Mouse (Mus musculus) frontal cortex, adult (tissue): ENCODE results near the gene Msrb2.

Experiments
- ATAC-seq: cut with Nextera tagmentation; 2 replicates; pipeline ENCODE4 v1.9.2; 2017; ENCODE audit warnings: mild to moderate bottlenecking, moderate library complexity, mixed read lengths; ENCODE audit not compliant: low TSS enrichment

Gene Msrb2

DNA sequence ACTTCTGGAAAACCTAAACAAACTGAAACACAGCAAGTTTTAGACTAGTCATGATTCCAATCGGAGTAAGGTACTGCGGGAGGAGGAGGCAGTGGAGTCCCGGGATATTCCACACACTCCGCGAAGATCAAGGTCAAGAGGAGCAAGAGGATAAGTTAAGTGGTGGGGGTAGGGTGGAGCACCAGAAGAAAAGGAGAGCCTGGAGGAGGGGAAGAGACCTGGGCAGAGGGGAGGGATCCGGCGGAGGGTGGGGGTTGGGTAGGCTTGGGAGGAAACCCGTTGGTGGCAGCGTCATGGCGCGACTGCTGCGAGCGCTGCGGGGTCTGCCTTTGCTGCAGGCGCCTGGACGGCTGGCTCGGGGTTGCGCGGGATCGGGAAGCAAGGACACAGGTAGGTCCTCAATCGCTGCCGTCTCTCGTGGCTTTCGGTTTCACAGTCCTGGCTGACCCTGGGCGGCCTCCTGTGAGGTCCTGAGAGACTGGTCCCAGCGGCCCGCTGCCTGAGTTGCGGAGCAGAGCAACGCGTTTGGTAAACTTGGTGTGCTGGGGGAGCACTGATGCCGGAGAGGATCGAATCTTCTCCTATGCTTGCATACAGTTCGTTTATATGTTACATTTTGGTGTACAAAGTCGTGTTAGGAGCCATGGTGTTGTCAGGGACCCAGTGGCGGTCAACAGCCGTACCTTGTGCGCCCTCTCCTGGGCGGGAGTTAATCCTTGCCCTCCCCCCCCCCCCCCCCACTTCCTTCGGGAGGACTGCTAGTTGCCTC, at the start of gene Msrb2:
Msrb2 (plus strand) TSS at position 51 of the 769 bp plus-strand sequence.
- peak; percentile 87 for ATAC-seq

DNA sequence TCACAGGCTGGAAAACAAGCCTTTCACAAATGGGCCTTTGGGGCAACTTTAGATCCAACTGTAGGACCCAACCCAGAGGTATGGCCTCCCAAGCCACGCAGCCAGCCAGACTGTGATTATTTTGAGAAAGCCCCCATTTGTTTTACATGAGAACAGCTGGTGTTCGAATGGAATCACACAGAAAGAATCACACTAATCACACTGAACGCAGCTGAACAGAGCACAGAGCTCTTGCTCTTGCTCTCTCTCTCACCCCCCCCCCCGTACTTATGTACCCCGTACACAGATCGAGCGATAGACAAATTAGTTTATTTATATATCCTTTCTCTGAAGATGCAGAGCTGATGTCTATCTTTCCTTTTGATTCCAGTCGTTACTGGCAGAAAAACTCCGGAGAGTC, 48.8 kb upstream of the Msrb2 start:
- ATAC-seq: no peak

DNA sequence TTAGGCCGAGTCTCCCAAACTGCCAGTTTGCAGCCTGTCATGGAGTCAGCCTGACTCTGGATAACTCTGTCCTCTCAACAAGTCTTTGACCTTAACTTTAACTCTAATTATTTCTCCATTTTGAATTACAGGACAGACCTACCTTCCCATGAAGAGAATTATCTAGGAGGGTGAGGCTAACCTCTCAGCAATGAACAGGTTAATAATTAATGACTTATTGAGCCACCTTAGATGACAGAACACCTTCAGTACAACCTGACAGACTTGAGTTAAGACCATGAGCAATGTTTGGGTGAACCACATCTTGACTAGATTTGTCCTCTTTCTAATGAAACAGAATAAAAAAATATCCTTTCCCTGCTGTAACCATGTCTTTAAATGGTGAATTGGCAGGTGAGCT, 44.9 kb upstream of the Msrb2 start:
- no peak for ATAC-seq

DNA sequence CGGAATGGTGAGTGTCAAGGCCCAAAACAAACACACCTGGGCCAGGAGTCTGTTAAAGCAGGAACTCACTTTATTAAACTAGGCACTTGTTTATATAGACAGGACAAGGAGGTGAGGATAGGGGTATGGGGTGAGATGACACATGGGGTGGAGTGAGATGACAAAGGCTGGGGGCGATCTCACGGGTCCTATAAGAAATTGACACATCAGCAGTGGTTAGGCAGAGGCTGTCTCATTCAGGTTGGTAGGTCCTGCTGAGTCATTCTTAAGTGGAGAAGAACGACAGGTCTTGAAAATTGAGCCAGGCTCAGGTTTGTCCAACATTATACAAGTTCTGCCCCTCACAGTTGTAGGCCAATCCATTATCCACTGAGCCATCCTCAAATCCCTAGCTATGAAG, 43.4 kb upstream of the Msrb2 start:
- no peak for ATAC-seq

DNA sequence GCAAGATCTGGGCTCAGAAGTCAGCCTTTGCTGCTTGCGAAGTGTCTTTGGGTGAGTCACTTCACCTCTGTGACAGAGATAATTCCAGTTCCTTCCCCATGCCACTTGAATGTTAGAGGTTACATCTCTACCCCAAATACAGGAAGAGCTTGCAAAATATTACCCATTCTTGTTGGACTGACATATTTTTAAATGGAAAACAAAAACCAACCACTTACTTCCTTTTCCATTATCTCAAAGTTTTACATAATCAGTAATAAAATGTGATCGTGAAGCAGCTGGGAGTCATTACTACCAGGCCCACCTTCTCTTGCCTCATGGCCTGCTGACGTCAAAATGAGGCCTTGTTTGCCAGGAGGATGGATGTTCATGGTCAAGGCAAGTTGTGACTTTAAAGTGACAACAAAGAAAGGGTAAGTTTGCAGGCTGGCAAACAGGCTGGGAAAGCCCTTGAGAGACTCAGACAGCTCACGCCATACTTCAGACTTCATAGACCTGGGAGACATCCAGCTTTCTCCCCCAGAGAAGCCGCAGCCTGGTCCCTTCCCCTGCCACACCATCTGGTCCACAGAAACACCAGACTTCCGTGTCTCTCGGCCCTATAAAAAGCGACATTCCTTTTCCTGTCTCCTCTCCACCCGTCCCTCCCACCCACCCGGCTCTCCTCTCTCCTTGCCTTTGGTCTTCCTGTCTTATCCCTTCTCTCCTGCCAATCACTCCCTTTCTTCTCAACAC, 27.2 kb upstream of the Msrb2 start:
- peak; percentile 76 for ATAC-seq

DNA sequence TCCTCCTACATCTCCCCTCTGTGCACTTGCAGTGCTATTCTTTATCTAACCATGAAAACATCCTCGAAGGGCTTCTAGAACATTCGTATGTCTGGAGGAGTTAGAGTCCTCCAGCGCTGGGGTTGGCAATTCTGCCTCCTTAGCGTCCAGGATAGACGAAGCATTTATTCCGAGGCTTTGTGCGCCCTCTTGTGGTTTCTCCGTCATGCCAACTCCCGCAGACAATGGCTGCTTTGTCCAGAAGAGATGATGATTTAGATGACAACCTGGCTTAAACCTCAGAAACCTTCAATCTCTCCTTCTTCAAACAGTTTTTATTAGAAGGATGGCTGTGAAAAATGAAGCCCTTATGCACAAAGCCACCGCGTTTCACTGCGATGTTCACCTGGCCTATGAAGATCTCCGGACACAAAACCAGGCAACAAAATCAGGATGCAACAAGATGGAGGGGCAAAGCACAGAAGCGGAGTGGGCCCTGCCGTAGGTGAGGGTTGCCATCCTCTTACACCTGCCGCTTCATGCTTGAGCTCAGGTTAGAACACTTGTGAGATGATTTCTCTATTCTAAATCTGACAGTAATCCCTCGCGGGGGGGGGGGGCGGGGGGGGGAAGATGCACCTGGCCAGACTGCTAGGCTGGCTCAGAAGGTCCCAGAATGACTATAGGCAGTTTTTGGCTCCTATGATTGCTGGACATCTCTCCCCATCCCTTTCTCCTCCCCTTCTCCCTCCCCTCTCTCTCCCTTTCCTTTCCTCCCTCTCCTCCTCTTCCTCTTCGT, 26.4 kb upstream of the Msrb2 start:
- peak; percentile 95 for ATAC-seq

DNA sequence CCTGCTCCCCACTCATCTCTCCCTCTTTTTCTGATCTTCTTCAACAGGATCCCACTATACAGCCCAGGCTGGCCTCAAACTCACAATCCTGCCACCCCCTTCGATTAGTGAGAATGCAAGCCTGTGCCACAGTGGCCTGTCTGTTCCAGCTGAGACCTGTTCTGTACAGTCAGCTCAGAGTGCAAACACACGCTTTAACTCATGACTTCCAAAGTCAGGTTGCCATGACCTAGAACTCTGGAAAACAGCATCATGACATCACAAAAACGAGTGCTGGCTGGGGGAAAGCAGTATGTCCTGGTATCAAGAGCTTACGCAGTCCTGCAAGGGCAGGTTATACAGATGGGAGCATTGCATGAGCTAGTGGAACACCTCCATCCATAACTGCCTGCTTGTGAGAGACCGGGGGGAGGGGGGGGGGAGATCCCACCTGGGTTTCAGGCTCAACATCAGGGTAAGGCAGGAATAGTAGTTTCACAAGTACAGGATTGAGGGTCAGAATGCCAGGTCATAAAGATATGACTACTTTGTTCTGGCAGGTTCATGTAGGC, 25.8 kb upstream of the Msrb2 start:
- ATAC-seq: 0 out of 2 replicates have a peak, but pooled peaks have one; percentile 4

DNA sequence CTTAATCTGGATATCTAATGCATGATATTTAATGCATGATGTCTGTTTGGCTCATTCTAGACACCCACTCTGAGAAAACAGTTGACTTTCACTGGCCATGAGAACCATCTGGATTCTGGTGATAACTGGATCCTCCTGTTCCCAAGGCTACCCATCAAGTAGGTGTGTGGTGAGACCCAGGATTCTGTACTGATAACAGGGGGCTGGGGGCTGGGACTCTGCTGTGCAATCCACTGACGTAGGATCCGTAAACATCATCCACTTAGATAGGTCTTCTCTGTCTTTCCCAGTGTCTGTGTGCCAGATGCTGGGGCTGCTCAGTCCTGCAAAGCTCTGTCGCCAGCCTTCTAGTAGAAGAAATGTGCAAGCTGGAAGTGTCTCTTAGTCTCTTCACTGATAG, 22.8 kb upstream of the Msrb2 start:
- ATAC-seq: no peak

DNA sequence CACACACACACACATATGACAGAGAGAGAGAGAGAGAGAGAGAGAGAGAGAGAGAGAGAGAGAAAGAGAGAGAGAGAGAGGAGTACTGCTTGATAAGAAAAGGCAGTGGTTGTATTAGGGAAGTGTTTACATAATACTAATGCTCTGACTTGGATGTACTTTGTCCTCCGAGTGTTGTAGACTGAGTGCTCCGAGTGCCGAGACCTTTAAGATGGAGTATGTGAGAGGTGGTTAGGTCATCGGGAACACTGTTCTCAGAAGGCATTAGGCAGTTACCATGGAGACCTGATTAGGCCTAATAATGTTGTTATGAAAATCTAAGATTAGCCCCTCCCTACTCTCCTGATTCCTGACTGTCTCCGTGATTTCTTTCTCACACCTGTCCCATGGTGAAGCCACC, 21.1 kb upstream of the Msrb2 start:
- ATAC-seq: no peak

DNA sequence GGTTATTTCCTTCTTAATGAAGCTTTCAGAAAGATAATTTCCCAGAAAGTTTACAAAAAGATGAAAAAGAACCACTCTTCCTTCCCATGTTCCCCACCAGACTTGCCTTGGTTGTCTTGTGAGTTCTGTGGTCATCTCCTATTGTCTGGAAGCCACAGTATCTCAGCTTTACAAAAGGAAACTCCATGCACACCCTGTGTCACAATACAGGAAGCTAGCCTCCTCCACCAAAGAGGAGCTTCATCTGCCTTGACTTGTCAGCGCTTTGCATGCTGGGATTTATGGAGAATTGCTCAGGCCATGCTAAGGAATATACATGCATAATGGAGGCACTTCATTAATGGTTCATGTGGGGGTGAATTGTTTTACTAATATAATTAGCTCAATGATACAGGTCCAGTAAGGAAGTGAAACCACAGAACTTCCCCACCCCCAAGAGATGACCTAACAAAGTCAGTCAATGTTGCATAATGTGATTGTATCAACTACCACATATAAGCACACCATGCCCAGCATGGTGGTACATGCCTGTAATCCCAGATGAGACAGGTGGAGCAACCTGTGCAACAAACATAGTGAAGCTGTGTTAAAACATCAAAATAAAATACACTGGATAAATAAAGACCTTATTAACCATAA, 19.5 kb upstream of the Msrb2 start:
- no peak for ATAC-seq

DNA sequence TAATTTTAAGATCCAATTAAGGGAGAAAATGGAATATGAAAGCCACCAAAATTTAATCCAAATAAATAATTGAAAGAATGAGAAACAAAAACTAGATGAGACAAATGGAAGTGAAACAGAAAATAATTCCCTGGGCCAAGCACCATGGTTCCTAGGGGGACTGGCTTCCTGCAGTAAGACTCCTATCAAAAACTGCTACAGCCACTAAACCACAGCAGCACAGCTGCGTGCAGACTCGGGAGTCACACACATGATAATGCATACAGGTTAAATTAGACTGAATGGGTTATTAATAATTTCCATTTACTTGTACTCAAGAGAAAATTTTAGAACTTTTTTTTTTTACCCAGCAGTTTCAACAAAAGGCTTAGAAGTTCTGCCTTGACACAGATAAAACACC, 18.1 kb upstream of the Msrb2 start:
- ATAC-seq: no peak

DNA sequence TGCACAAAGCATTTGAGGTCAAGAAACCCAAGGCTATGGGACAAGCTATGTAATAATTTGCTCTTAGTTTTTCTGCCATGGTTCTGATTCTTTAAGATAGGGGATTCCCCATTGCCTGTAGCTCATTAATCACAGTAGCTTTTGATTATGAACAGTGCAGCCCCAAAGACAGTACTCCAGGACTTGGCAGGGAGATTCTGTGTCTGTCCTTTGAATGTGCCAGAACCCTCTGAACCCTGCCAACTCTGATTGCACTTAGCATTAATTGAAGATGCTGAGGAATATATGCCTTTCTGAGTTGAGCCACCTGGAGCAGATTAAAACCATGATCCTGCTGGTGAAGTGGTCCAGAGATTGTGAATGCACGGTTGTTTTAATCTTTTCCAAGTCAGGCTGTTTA, 8.4 kb upstream of the Msrb2 start:
- no peak for ATAC-seq

DNA sequence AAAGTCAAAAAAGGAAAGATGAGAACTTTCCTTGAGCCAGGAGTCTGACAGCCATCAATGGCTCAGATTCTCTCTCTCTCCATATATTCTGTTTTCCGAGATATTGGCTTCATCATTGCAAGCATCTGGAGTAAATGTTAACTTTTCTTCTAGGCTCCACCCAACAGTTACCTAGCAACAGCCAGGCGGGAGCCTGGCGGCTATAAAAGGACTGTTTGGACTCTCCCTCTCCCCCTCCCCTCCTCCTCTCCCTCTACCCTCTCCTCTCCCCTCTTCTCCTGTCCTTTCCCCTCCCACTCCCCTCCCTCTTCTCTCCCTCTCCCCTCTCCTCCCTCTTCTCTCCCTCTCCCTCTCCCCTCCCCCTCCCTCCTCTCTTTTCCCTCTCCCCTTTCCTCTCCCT, 4.8 kb upstream of the Msrb2 start:
- ATAC-seq: no peak

DNA sequence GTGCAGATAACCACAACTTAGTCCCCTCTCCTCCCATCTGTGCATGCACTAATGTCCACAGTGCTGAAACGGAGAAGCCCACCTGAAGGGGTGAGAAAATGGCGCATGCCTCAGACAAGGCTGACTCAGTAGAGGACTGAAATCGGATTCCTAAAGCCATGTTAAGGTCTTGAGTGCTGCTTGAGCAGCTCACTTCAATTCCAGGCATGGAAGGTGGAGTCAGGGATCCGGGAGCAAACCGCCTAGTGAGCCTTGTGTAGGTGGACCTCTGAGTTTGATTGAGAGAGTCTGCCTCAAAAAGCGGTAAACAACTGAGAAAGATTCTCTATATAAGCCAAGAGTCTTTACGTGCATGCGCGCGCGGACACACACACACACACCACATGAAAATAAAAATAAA, 4.1 kb upstream of the Msrb2 start:
- ATAC-seq: no peak

DNA sequence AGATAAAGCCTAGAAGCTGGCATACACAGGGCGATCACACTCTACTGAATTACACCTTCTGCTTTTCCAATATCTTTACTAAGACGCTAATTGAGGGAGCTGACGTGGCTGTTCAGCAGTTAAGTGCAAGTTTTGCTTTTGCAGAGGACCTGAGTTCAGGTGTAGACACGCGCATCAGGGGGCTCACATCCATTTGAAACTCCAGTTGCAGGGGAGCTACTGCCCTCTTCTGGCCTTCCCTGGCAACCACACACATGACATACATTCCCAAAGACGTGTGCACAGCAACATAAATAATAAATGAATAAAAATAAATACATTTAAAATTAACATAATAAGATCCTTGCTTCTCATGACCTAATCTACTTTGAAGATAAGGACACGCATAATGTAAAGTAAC, 2.5 kb downstream of the Msrb2 start:
- ATAC-seq: no peak

DNA sequence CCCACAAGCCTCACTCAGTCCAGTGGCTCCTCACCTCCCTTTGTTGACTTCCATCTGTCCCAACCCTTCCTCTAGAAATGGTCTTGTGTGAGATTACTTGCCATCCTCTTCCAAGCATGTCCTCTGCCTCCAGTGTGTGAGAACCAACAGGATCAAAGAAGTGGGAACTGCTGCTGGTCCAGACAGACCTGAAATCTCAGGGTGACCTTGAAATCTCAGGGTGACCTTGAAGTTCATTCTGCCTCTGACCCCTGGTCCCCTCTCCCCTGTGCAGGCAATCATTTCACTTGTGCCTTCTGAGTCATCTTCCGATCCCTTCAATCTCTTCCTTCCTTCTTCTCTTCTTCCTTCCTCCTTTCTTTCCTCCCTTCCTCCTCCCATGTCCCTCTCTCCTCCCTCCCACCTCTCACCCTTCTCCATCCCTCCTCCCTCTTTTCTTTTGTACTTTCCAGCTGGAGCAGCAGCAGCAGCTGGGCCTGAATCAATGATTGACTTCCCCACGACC, 9.3 kb downstream of the Msrb2 start:
- no peak for ATAC-seq

DNA sequence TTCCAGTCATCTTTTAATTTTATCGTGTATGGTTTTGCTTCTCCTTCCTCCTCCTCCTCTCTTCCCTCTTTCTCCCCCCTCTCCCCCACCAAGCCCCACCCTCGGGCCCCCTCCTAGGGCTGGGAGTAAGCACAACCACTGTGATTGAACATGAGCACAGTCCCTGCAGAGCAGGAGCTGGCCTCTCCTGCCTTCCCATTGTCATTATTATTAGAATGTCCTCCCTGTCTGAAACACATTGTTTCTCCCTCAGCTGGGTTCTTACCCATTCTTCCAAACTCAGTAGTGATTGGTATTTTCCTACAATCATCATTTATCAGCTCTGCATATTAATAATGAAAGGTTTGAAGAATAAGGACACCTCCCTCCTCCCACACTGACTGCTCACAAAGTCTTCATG, 9.7 kb downstream of the Msrb2 start:
- ATAC-seq: no peak

DNA sequence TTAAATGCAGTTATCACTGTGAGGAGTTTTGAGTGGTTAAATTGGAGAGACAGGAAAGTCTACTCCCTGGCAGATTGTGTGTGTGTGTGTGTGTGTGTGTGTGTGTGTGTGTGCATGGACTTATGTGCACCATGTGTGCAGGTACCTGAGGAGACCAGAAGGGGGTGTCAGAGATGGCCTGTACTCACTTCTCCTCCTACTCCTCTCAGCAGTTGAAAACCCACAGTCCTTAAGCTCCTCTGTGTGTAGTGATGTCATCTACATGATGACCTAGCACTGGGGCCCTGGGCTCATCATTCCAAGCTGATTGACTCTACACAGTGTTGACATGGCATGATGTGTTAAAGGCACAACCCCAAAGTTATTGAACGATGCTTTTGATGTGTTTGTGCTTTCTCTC, 11.0 kb downstream of the Msrb2 start:
- no peak for ATAC-seq

DNA sequence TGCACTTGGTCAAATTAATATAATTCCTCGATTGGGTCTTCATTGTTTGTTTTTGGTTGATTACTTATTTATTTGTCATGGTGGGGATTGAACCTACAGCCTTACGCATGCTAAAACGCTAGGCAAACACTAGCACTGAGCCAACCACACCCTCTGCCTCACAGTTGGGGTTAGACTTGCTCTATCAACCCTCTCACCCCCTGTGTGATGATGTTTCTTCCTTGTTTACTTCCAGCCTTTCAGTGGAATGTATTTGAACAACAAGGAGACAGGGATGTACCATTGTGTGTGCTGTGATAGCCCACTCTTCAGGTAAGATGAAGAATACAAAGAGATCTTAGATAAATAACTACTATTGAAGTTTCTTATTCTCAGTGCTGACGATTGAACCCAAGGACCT, 11.8 kb downstream of the Msrb2 start:
- no peak for ATAC-seq

DNA sequence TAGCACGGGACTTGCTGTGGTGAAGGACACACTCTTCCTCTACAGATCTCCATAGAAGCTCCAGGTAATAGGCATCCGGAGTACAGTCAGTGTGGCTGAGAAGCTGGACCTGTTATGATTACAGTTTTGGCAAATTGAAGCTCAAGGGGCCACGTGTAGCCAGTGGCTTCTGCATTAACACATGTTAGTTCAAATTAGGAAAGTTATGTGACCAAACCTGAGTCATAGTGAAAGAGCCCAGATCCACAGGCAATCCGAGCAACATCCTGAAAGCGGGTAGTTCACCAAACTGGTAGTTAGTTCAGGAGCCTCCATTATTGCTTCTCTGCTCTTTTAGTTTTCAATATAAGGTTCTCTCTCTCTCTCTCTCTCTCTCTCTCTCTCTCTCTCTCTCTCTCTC, 14.5 kb downstream of the Msrb2 start:
- ATAC-seq: no peak

DNA sequence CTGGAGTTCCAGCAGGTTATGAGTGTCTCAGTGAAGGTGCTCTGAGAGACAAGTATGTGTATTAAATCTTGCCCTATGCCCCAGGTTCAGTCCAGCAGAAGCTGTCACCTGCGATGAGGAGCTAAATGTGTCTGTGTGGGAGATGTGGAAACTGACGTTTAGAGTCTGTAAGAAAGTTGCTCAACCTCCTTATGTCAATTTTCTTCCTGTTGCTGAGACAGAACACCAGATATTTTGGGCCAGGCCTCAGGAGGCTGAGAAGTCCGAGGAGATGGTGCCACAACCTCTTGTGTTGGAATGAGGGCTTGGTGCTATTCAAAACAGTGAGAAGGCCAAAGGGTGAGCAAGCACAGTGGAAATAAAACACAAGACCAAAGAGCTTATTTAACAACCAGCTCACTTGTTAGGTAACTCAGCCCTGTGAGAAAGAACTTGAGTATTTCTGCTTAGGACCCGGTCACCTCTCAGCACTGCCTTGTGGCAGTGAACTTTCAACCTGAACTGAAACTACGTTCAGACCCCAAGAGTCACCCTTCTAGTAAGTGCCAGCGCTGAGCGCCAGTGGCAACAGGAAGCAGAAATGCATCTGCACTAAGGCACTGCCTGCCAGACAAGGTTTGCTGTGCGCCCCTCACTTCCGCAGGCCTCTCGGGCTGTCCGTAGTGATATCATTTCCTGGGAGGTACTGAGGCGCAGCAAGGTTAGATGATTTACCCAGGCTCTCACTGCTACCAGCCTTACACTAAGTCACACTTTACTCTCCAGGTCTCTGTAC, 17.3 kb downstream of the Msrb2 start:
- no peak for ATAC-seq
